Mouse (Mus musculus) embryonic facial prominence, embryonic 11.5 days (tissue): Measurements from ENCODE around the gene Fcgrt. TPM values are rescaled to one million over a fixed set of nuclear protein-coding genes. Genes with fewer than 3 reads are reported as not detected.

Source experiments
- ATAC-seq: fragments of 200-750 bp; cut with Nextera tagmentation; replicated peaks from 2 replicates; pipeline ENCODE4 v1.8.0; 2017; ENCODE audit warnings: low read depth; ENCODE audit not compliant: insufficient number of reproducible peaks, low FRiP score, low TSS enrichment
- DNase-seq: peaks from one replicate; pipeline ENCODE4 v3.0.0-alpha.2; 2015; ENCODE audit warnings: low spot score
- H3K27ac ChIP-seq: fragments of 300-500 bp; sonication (generic); replicated peaks from 2 replicates; pipeline ENCODE4 v1.5.1; 2014; ENCODE audit warnings: mild to moderate bottlenecking, low read depth, low read length, control low read depth
- H3K27me3 ChIP-seq: fragments of 300-500 bp; sonication (generic); 2 replicates; pipeline ENCODE4 v1.6.1; 2014; ENCODE audit warnings: mild to moderate bottlenecking, low read length, moderate library complexity, mixed read lengths; ENCODE audit not compliant: control insufficient read depth, insufficient read depth
- H3K36me3 ChIP-seq: fragments of 300-500 bp; sonication (generic); replicated peaks from 2 replicates; pipeline ENCODE4 v1.6.1; 2014; ENCODE audit warnings: low read depth, mild to moderate bottlenecking, low read length, moderate library complexity, mixed read lengths; ENCODE audit not compliant: control insufficient read depth, insufficient read depth
- H3K4me1 ChIP-seq: fragments of 300-500 bp; sonication (generic); 2 replicates; pipeline ENCODE4 v1.6.1; 2014; ENCODE audit warnings: low read length, mixed read lengths; ENCODE audit not compliant: control insufficient read depth, insufficient read depth
- H3K4me2 ChIP-seq: fragments of 300-500 bp; sonication (generic); 2 replicates; pipeline ENCODE4 v1.6.1; 2014; ENCODE audit warnings: low read depth, mild to moderate bottlenecking, control low read depth, low read length, moderate library complexity
- H3K4me3 ChIP-seq: fragments of 300-500 bp; sonication (generic); 2 replicates; pipeline ENCODE4 v1.5.1; 2014; ENCODE audit warnings: low read depth, low read length, control low read depth
- H3K9ac ChIP-seq: fragments of 300-500 bp; sonication (generic); replicated peaks from 2 replicates; pipeline ENCODE4 v1.6.1; 2014; ENCODE audit warnings: mild to moderate bottlenecking, control low read depth, low read length
- H3K9me3 ChIP-seq: fragments of 300-500 bp; sonication (generic); replicated peaks from 2 replicates; pipeline ENCODE4 v1.6.1; 2016; ENCODE audit warnings: mild to moderate bottlenecking, low read length, inconsistent platforms, mixed read lengths; ENCODE audit not compliant: control insufficient read depth
- WGBS: fragments of 180-500 bp; shearing (Covaris S2); extraction: QIAGEN DNeasy Blood & Tissue Kit; methylation state at CpG from one replicate; pipeline ENCODE4 v1.1.7; 2014; 5-methylcytosine and 5-hydroxymethylcytosine counted together
- polyA plus RNA-seq: library from polyadenylated mRNA; unstranded; fragments of >200 nt; fragmentation: Nextera tagmentation; extraction: Ambion mirVana; gene quantifications from 2 replicates; pipeline ENCODE4 v1.2.1, GENCODE M21; 2014

Fcgrt gene
- polyA plus RNA-seq, 1 experiment from 2014 or later, result 12.6 TPM

- H3K9ac ChIP-seq, result peak overlapping the region; percentile 28; the same call in 1 of the 2 replicates
- peak overlapping the region; percentile 13 for H3K4me2 ChIP-seq
- no peaks in the 10 kb centered on the region for H3K27me3 ChIP-seq
- no peak overlapping the region for H3K4me3 ChIP-seq
- WGBS, result 34% methylated on average over 12 of the region's 12 CpGs
- no peaks in the 10 kb centered on the region for H3K4me1 ChIP-seq
- peak overlapping the region; percentile 85 for H3K27ac ChIP-seq
- ATAC-seq, result no peak
- DNase-seq, result peak; percentile 76
- H3K36me3 ChIP-seq, result no peaks in the 10 kb centered on the region; the same call in 1 of the 2 replicates
- no peaks in the 10 kb centered on the region for H3K9me3 ChIP-seq
Observed at GRCm38 (mm10) chr7:45092828-45093515, 10.7 kb downstream of the Fcgrt start.

GRCm38 (mm10) chr7:45092048-45092447, 11.6 kb downstream of the Fcgrt start, which contains the start of gene Rcn3:
Gene Rcn3 (minus strand): TSS chr7:45092221.
- peak within 1 kb of the TSS; percentile 66 for H3K9ac ChIP-seq
- peak within 1 kb of the TSS; percentile 85 for H3K27ac ChIP-seq
- peak within 1 kb of the TSS; percentile 56 for H3K4me3 ChIP-seq
- under 1% methylated on average over 16 of the region's 16 CpGs for WGBS
- DNase-seq (peak; percentile 97), ATAC-seq (peak; percentile 91)
- H3K9me3 ChIP-seq, result no peaks in the 10 kb centered on the region
- no peaks in the 10 kb centered on the region for H3K27me3 ChIP-seq
- H3K4me2 ChIP-seq, result peak within 1 kb of the TSS; percentile 58
- no peaks in the 10 kb centered on the region for H3K4me1 ChIP-seq
- H3K36me3 ChIP-seq, result peaks cover under 1% of the 10 kb centered on the region; the same call in 1 of the 2 replicates

GRCm38 (mm10) chr7:45091001-45091990, 12.4 kb downstream of the Fcgrt start:
- peak; percentile 53 for DNase-seq
- peak overlapping the region; percentile 58 for H3K4me2 ChIP-seq
- H3K27ac ChIP-seq, result peak overlapping the region; percentile 76
- H3K4me1 ChIP-seq, result no peaks in the 10 kb centered on the region
- 11% methylated on average over 34 of the region's 35 CpGs for WGBS
- ATAC-seq, result peak; percentile 53; the same call in 1 of the 2 replicates
- peak overlapping the region; percentile 56 for H3K4me3 ChIP-seq
- peaks cover 8% of the 10 kb centered on the region for H3K36me3 ChIP-seq
- H3K9me3 ChIP-seq, result no peaks in the 10 kb centered on the region
- peak overlapping the region; percentile 66 for H3K9ac ChIP-seq
- H3K27me3 ChIP-seq, result no peaks in the 10 kb centered on the region

GRCm38 (mm10) chr7:45090251-45090977, 13.2 kb downstream of the Fcgrt start:
- ATAC-seq (no peak), DNase-seq (no peak)
- H3K9ac ChIP-seq, result no peak overlapping the region
- no peaks in the 10 kb centered on the region for H3K27me3 ChIP-seq
- H3K27ac ChIP-seq, result no peak overlapping the region
- peak overlapping the region; percentile 58 for H3K4me2 ChIP-seq
- H3K4me3 ChIP-seq, result peak overlapping the region; percentile 56; the same call in 1 of the 2 replicates
- H3K4me1 ChIP-seq, result no peaks in the 10 kb centered on the region
- no peaks in the 10 kb centered on the region for H3K9me3 ChIP-seq
- WGBS, result 80% methylated on average over 13 of the region's 13 CpGs
- H3K36me3 ChIP-seq, result peaks cover 12% of the 10 kb centered on the region

- Histone ChIP-seq H3K4me2 (no peak overlapping the region), H3K36me3 (peaks cover 15% of the 10 kb centered on the region), H3K9ac (no peak overlapping the region), H3K27ac (no peak overlapping the region), H3K4me1 (no peaks in the 10 kb centered on the region), H3K9me3 (no peaks in the 10 kb centered on the region), H3K4me3 (no peak overlapping the region), H3K27me3 (no peaks in the 10 kb centered on the region)
- 94% methylated on average over 17 of the region's 17 CpGs for WGBS
- ATAC-seq (no peak), DNase-seq (no peak)
Observed at GRCm38 (mm10) chr7:45088597-45088996, 15.1 kb downstream of the Fcgrt start.

- H3K36me3 ChIP-seq, result peaks cover 20% of the 10 kb centered on the region
- H3K27me3 ChIP-seq, result no peaks in the 10 kb centered on the region
- DNase-seq (no peak), ATAC-seq (no peak)
- H3K9me3 ChIP-seq, result no peaks in the 10 kb centered on the region
- no peak overlapping the region for H3K4me2 ChIP-seq
- no peak overlapping the region for H3K9ac ChIP-seq
- H3K27ac ChIP-seq, result no peak overlapping the region
- WGBS, result 84% methylated on average over 4 of the region's 4 CpGs
- no peaks in the 10 kb centered on the region for H3K4me1 ChIP-seq
- no peak overlapping the region for H3K4me3 ChIP-seq
Observed at GRCm38 (mm10) chr7:45086084-45086483, 17.6 kb downstream of the Fcgrt start.

GRCm38 (mm10) chr7:45083300-45083890, 20.3 kb downstream of the Fcgrt start:
- 81% methylated on average over 22 of the region's 22 CpGs for WGBS
- Histone ChIP-seq H3K27ac (no peak overlapping the region), H3K4me1 (no peaks in the 10 kb centered on the region), H3K9me3 (no peaks in the 10 kb centered on the region), H3K4me3 (no peak overlapping the region), H3K36me3 (peaks cover 20% of the 10 kb centered on the region), H3K4me2 (no peak overlapping the region), H3K9ac (no peak overlapping the region), H3K27me3 (no peaks in the 10 kb centered on the region)
- ATAC-seq, result no peak
- no peak for DNase-seq
